11 mouse cellular contexts compared by ENCODE assay signal in the genomic region with DNA sequence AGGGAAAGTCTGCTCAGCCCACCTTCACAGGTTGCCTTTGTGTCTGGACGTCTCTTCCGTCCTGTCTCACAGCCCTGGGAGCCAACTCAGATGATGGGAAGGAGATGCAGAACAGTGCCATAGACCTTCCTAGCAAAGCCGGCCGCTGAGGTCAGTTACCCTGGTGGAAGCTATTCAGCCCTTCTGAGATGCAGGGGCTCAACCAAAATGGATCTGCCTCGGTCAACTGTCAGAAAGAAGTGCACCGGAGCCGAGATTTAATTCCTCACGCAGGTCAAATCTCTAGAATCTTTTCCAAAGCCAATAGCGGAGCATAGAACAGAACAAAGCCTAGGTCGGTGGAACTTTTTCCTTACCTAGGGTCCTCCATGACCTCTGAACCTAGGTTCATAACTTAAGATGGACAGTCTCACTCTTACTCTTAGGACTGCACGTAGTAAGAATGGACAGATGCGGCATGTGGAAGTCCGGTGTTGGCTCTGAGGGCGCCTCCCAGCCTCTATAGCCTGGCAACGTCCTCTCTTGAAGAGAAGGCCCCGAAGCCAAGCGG. TPM values are rescaled to one million over a fixed set of nuclear protein-coding genes. Genes with fewer than 3 reads are reported as not detected.
DNase-seq lines count a peak whose midpoint lies in the region; ATAC-seq and TF ChIP-seq lines count a peak whose summit lies in the region.
"Had no signal": no experiment of that assay in that cellular context is flagged by ENCODE, and none has a peak within 500 bp of the region (broad histone marks: within the 10 kb centered on the region; RNA-seq: fewer than 3 reads in every experiment).

No protein-coding gene starts in this region.

- WGBS in heart, postnatal 0 days = 5% methylated on average over 17 of the region's 17 CpGs
- 12% methylated on average over 17 of the region's 17 CpGs for WGBS in intestine, embryonic 15.5 days

- H3K4me3 ChIP-seq in heart, postnatal 0 days (ENCODE audit: low read depth, low read length) = peak overlapping the region; percentile 24
- peak overlapping the region; percentile 6; the same call in 1 of the 2 replicates for H3K4me3 ChIP-seq in intestine, embryonic 15.5 days (replicated peaks)
- H3K4me3 ChIP-seq: liver, embryonic 15.5 days had no signal

- no peaks in the 10 kb centered on the region for H3K4me1 ChIP-seq in heart, postnatal 0 days (ENCODE audit: control insufficient read depth, insufficient read depth)
- no peaks in the 10 kb centered on the region for H3K4me1 ChIP-seq in intestine, embryonic 15.5 days (replicated peaks)
- H3K4me1 ChIP-seq: liver, embryonic 15.5 days had no signal

- TF ChIP-seq CTCF in heart, postnatal 0 days (IDR thresholded peaks at IDR 0.05; ENCODE audit: low read depth) = no peak

- no peak for TF ChIP-seq EP300 in heart, postnatal 0 days (IDR thresholded peaks at IDR 0.05; ENCODE audit: low read depth)

- no peaks in the 10 kb centered on the region for H3K9me3 ChIP-seq in heart, postnatal 0 days (replicated peaks; ENCODE audit: control insufficient read depth, low read length)
- H3K9me3 ChIP-seq in intestine, embryonic 15.5 days = no peaks in the 10 kb centered on the region
- H3K9me3 ChIP-seq: liver, embryonic 15.5 days had no signal

- peaks cover 99% of the 10 kb centered on the region for H3K27me3 ChIP-seq in heart, postnatal 0 days (ENCODE audit: control insufficient read depth, insufficient read depth, low read length)
- peaks cover 65% of the 10 kb centered on the region for H3K27me3 ChIP-seq in intestine, embryonic 15.5 days (replicated peaks)

- ATAC-seq in heart, postnatal 0 days (ENCODE audit: insufficient read depth, low read depth) = no peak
- no peak for ATAC-seq in intestine, embryonic 15.5 days

- no peaks in the 10 kb centered on the region for H3K36me3 ChIP-seq in heart, postnatal 0 days (replicated peaks; ENCODE audit: control insufficient read depth, insufficient read depth, low read length)
- no peaks in the 10 kb centered on the region for H3K36me3 ChIP-seq in intestine, embryonic 15.5 days
- H3K36me3 ChIP-seq: liver, embryonic 15.5 days had no signal

- DNase-seq in heart, postnatal 0 days (ENCODE audit: low spot score) = no peak
- no peak for DNase-seq in heart, postnatal 25 days (ENCODE audit: low spot score)
- DNase-seq in embryo, embryonic 9.5 days (ENCODE audit: extremely low spot score) = peak; percentile 42
- peak; percentile 54 for DNase-seq in neural tube, embryonic 10.5 days (ENCODE audit: extremely low spot score, low spot score)
- DNase-seq in spleen, adult 12 weeks (ENCODE audit: low spot score) = no peak
- DNase-seq in left cerebral cortex, postnatal 25 days (ENCODE audit: low spot score in 2 of 2) = no peak
- DNase-seq: gastrocnemius, postnatal 36 days; right cerebral cortex, postnatal 4 days; thymus, postnatal 14 days had no signal

- peak overlapping the region; percentile 37 for H3K4me2 ChIP-seq in heart, postnatal 0 days (ENCODE audit: low read depth, low read length)
- peak overlapping the region; percentile 55 for H3K4me2 ChIP-seq in intestine, embryonic 15.5 days (replicated peaks)
- H3K4me2 ChIP-seq: liver, embryonic 15.5 days had no signal

- intact Hi-C loops in heart, postnatal 25 days (cut with DNase I) = no loop called here
- intact Hi-C loops in left cerebral cortex, postnatal 25 days (cut with DNase I) = no loop called here

- H3K27ac ChIP-seq in heart, postnatal 0 days (ENCODE audit: low read depth) = no peak overlapping the region
- H3K27ac ChIP-seq in intestine, embryonic 15.5 days = no peak overlapping the region
- H3K27ac ChIP-seq: liver, embryonic 15.5 days had no signal

- H3K9ac ChIP-seq in heart, postnatal 0 days (replicated peaks; ENCODE audit: low read depth, low read length) = no peak overlapping the region
- no peak overlapping the region for H3K9ac ChIP-seq in intestine, embryonic 15.5 days
- H3K9ac ChIP-seq: liver, embryonic 15.5 days had no signal

RNA-seq across cellular contexts. Expression of a gene that starts 10.0 kb away (rescaled TPM):
- not detected in 2 replicates for total RNA-seq in heart, postnatal 0 days (2014; rRNA removed; ENCODE audit: low replicate concordance)
- polyA plus RNA-seq in heart, postnatal 0 days (2015; fragmentation: Nextera tagmentation; extraction: Ambion mirVana) = not detected in 2 replicates
- total RNA-seq in heart, postnatal 25 days (2021) = not detected
- polyA plus RNA-seq in intestine, embryonic 15.5 days (2015; fragmentation: Nextera tagmentation; extraction: Ambion mirVana) = 2.6 and 2.9 TPM in 2 replicates
- not detected for total RNA-seq in left cerebral cortex, postnatal 25 days (2021)
- total RNA-seq: gastrocnemius, postnatal 36 days had no signal
- polyA plus RNA-seq: liver, embryonic 15.5 days had no signal

RNA-seq across cellular contexts. Expression of a gene that starts 46.3 kb away (rescaled TPM):
- 31.4 and 45.5 TPM in 2 replicates for total RNA-seq in heart, postnatal 0 days (2014; rRNA removed; ENCODE audit: low replicate concordance)
- 54.9 and 57.1 TPM in 2 replicates for polyA plus RNA-seq in heart, postnatal 0 days (2015; fragmentation: Nextera tagmentation; extraction: Ambion mirVana)
- 10 to 100 TPM; 78.9 to 84.1 TPM for total RNA-seq in heart, postnatal 25 days (2021)
- 55.5 and 58.8 TPM in 2 replicates for polyA plus RNA-seq in intestine, embryonic 15.5 days (2015; fragmentation: Nextera tagmentation; extraction: Ambion mirVana)
- total RNA-seq in left cerebral cortex, postnatal 25 days (2021) = 10 to 100 TPM; 82.1 to 83.5 TPM

Comparison
In these comparisons a context has a peak if more than half of its experiments do, and no peak if none do; other contexts are left out.
1. DNase-seq: peak in embryo, embryonic 9.5 days (single experiment) and neural tube, embryonic 10.5 days (single experiment); none in heart, postnatal 0 days (single experiment), heart, postnatal 25 days (single experiment), spleen, adult 12 weeks (single experiment) and left cerebral cortex, postnatal 25 days (0 of 2).